Mouse (Mus musculus): ENCODE measurements at regions not wholly inside any gene's neighbourhood (a gene's known extent, or its start where the extent isn't known, plus 50 kb on each side); places are given as distances from the start of the nearest gene placed in this dataset.

- Histone ChIP-seq H3K9ac (replicated peaks; ENCODE audit: low read length, poor library complexity, severe bottlenecking) (no peak overlapping the region), H3K9me3 (ENCODE audit: low read length) (no peaks in the 10 kb centered on the region), H3K27ac (ENCODE audit: low read depth, low read length) (no peak overlapping the region), H3K4me2 (ENCODE audit: low read depth, low read length, poor library complexity, severe bottlenecking) (no peak overlapping the region), H3K36me3 (ENCODE audit: insufficient read depth, low read length) (no peaks in the 10 kb centered on the region), H3K4me1 (ENCODE audit: insufficient read depth, low read length) (no peaks in the 10 kb centered on the region), H3K4me3 (ENCODE audit: low read depth, low read length) (no peak overlapping the region), H3K27me3 (ENCODE audit: insufficient read depth, low read length) (no peaks in the 10 kb centered on the region)
- WGBS = 88% methylated on average over 4 of the region's 4 CpGs
- no peak for DNase-seq (ENCODE audit: low spot score)
- no peak for TF ChIP-seq CTCF (IDR thresholded peaks at IDR 0.05)
- no peak for ATAC-seq (ENCODE audit: low FRiP score)
These were observed 194.7 kb downstream of the Klf5 start for GRCm38 (mm10) chr14:99493197-99493596.

GRCm38 (mm10) chr14:99493659-99494058, 195.2 kb downstream of the Klf5 start:
- no peak overlapping the region for H3K9ac ChIP-seq (replicated peaks; ENCODE audit: low read length, poor library complexity, severe bottlenecking)
- TF ChIP-seq CTCF (IDR thresholded peaks at IDR 0.05) = no peak
- no peaks in the 10 kb centered on the region for H3K36me3 ChIP-seq (ENCODE audit: insufficient read depth, low read length)
- no peak overlapping the region for H3K4me2 ChIP-seq (ENCODE audit: low read depth, low read length, poor library complexity, severe bottlenecking)
- no peak overlapping the region for H3K27ac ChIP-seq (ENCODE audit: low read depth, low read length)
- 86% methylated on average over 6 of the region's 6 CpGs for WGBS
- no peak for ATAC-seq (ENCODE audit: low FRiP score)
- no peak overlapping the region for H3K4me3 ChIP-seq (ENCODE audit: low read depth, low read length)
- H3K27me3 ChIP-seq (ENCODE audit: insufficient read depth, low read length) = no peaks in the 10 kb centered on the region
- H3K4me1 ChIP-seq (ENCODE audit: insufficient read depth, low read length) = no peaks in the 10 kb centered on the region
- no peaks in the 10 kb centered on the region for H3K9me3 ChIP-seq (ENCODE audit: low read length)
- DNase-seq (ENCODE audit: low spot score) = no peak

GRCm38 (mm10) chr14:99499502-99500266, 201.2 kb downstream of the Klf5 start:
- Histone ChIP-seq H3K9me3 (ENCODE audit: low read length) (no peaks in the 10 kb centered on the region), H3K4me3 (ENCODE audit: low read depth, low read length) (no peak overlapping the region), H3K4me2 (ENCODE audit: low read depth, low read length, poor library complexity, severe bottlenecking) (no peak overlapping the region), H3K4me1 (ENCODE audit: insufficient read depth, low read length) (no peaks in the 10 kb centered on the region), H3K36me3 (ENCODE audit: insufficient read depth, low read length) (no peaks in the 10 kb centered on the region), H3K9ac (replicated peaks; ENCODE audit: low read length, poor library complexity, severe bottlenecking) (no peak overlapping the region), H3K27ac (ENCODE audit: low read depth, low read length) (no peak overlapping the region), H3K27me3 (ENCODE audit: insufficient read depth, low read length) (no peaks in the 10 kb centered on the region)
- DNase-seq (ENCODE audit: low spot score) = no peak
- WGBS = 89% methylated on average over 7 of the region's 7 CpGs
- no peak for TF ChIP-seq CTCF (IDR thresholded peaks at IDR 0.05)
- no peak for ATAC-seq (ENCODE audit: low FRiP score)

- no peak overlapping the region for H3K4me3 ChIP-seq (ENCODE audit: low read depth, low read length)
- no peak overlapping the region for H3K4me2 ChIP-seq (ENCODE audit: low read depth, low read length, poor library complexity, severe bottlenecking)
- WGBS = 76% methylated on average over 4 of the region's 4 CpGs
- H3K4me1 ChIP-seq (ENCODE audit: insufficient read depth, low read length) = no peaks in the 10 kb centered on the region
- DNase-seq (ENCODE audit: low spot score) (no peak), ATAC-seq (ENCODE audit: low FRiP score) (no peak)
- no peak for TF ChIP-seq CTCF (IDR thresholded peaks at IDR 0.05)
- H3K36me3 ChIP-seq (ENCODE audit: insufficient read depth, low read length) = no peaks in the 10 kb centered on the region
- H3K9me3 ChIP-seq (ENCODE audit: low read length) = no peaks in the 10 kb centered on the region
- no peaks in the 10 kb centered on the region for H3K27me3 ChIP-seq (ENCODE audit: insufficient read depth, low read length)
- H3K9ac ChIP-seq (replicated peaks; ENCODE audit: low read length, poor library complexity, severe bottlenecking) = no peak overlapping the region
- no peak overlapping the region for H3K27ac ChIP-seq (ENCODE audit: low read depth, low read length)
These were observed 206.4 kb downstream of the Klf5 start for GRCm38 (mm10) chr14:99504909-99505308.

GRCm38 (mm10) chr14:99509696-99510536, 211.4 kb downstream of the Klf5 start:
- H3K9me3 ChIP-seq (ENCODE audit: low read length) = no peaks in the 10 kb centered on the region
- H3K4me3 ChIP-seq (ENCODE audit: low read depth, low read length) = no peak overlapping the region
- ATAC-seq (ENCODE audit: low FRiP score) = no peak
- H3K4me1 ChIP-seq (ENCODE audit: insufficient read depth, low read length) = no peaks in the 10 kb centered on the region
- WGBS = 61% methylated on average over 3 of the region's 3 CpGs
- DNase-seq (ENCODE audit: low spot score) = no peak
- H3K9ac ChIP-seq (replicated peaks; ENCODE audit: low read length, poor library complexity, severe bottlenecking) = no peak overlapping the region
- no peaks in the 10 kb centered on the region for H3K36me3 ChIP-seq (ENCODE audit: insufficient read depth, low read length)
- no peaks in the 10 kb centered on the region for H3K27me3 ChIP-seq (ENCODE audit: insufficient read depth, low read length)
- no peak overlapping the region for H3K27ac ChIP-seq (ENCODE audit: low read depth, low read length)
- H3K4me2 ChIP-seq (ENCODE audit: low read depth, low read length, poor library complexity, severe bottlenecking) = no peak overlapping the region
- no peak for TF ChIP-seq CTCF (IDR thresholded peaks at IDR 0.05)

GRCm38 (mm10) chr14:99515474-99515873, 217.0 kb downstream of the Klf5 start:
- ATAC-seq (ENCODE audit: low FRiP score) = no peak
- no peak overlapping the region for H3K27ac ChIP-seq (ENCODE audit: low read depth, low read length)

More at GRCm38 (mm10) chr14:99515474-99515873, 217.0 kb downstream of the Klf5 start:
- no peaks in the 10 kb centered on the region for H3K9me3 ChIP-seq (ENCODE audit: low read length)
- no peaks in the 10 kb centered on the region for H3K27me3 ChIP-seq (ENCODE audit: insufficient read depth, low read length)
- no peak overlapping the region for H3K9ac ChIP-seq (replicated peaks; ENCODE audit: low read length, poor library complexity, severe bottlenecking)
- 100% methylated on average over 1 of the region's 1 CpGs for WGBS
- H3K4me3 ChIP-seq (ENCODE audit: low read depth, low read length) = no peak overlapping the region
- H3K36me3 ChIP-seq (ENCODE audit: insufficient read depth, low read length) = no peaks in the 10 kb centered on the region
- H3K4me1 ChIP-seq (ENCODE audit: insufficient read depth, low read length) = no peaks in the 10 kb centered on the region
- TF ChIP-seq CTCF (IDR thresholded peaks at IDR 0.05) = no peak
- DNase-seq (ENCODE audit: low spot score) = no peak
- H3K4me2 ChIP-seq (ENCODE audit: low read depth, low read length, poor library complexity, severe bottlenecking) = no peak overlapping the region

Measured in midbrain, postnatal 0 days (tissue).